Mouse (Mus musculus): ENCODE results near the gene Hcfc1. TPM values are rescaled to one million over a fixed set of nuclear protein-coding genes. Genes with fewer than 3 reads are reported as not detected.

The Hcfc1 gene
- polyA plus RNA-seq, 1 experiment from 2014 or later: 62.0 TPM

GRCm38 (mm10) chrX:73897959-73898358, 68.2 kb downstream of the Hcfc1 start:
- Histone ChIP-seq H3K4me3 (no peak overlapping the region), H3K4me2 (replicated peaks) (no peak overlapping the region), H3K4me1 (no peaks in the 10 kb centered on the region), H3K9ac (no peak overlapping the region), H3K36me3 (no peaks in the 10 kb centered on the region), H3K9me3 (no peaks in the 10 kb centered on the region), H3K27ac (no peak overlapping the region), H3K27me3 (no peaks in the 10 kb centered on the region)
- no peak for ATAC-seq (ENCODE audit: low FRiP score, low read depth)
- 68% methylated on average over 3 of the region's 3 CpGs for WGBS

DNA sequence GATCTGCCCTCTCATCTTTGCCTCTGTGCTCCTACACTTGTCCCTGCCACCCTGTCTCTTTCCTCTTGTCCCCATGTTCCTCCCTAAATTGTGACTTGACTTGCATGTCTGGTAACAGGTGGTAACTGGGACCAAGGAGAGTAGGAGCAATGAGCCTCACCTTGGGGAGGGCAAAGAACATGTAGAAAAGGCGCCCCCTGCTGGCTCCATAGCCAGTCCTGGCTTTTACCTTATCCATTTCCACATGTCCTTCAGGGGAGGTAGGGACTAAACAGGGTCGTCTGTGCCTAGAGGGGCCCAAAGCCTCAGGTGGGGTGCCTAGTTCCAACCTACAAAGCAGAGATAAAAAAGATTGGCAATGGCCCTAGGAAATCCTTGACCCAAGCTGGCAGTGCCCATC, 70.4 kb downstream of the Hcfc1 start, which contains the start of gene L1cam:
L1cam (minus strand) TSS at position 387 of the 400 bp plus-strand sequence.
- 15% methylated on average over 2 of the region's 2 CpGs for WGBS
- Histone ChIP-seq H3K4me2 (replicated peaks) (no peak within 1 kb of the TSS), H3K9me3 (no peaks in the 10 kb centered on the region), H3K9ac (no peak within 1 kb of the TSS), H3K4me3 (no peak within 1 kb of the TSS), H3K27ac (no peak within 1 kb of the TSS), H3K36me3 (no peaks in the 10 kb centered on the region), H3K27me3 (peaks cover 9% of the 10 kb centered on the region; the same call in 1 of the 2 replicates), H3K4me1 (no peaks in the 10 kb centered on the region)
- no peak for ATAC-seq (ENCODE audit: low FRiP score, low read depth)

- ATAC-seq (ENCODE audit: low FRiP score, low read depth): no peak
- Histone ChIP-seq H3K36me3 (no peaks in the 10 kb centered on the region), H3K4me2 (replicated peaks) (no peak overlapping the region), H3K9ac (no peak overlapping the region), H3K27me3 (peaks cover 9% of the 10 kb centered on the region; the same call in 1 of the 2 replicates), H3K4me1 (no peaks in the 10 kb centered on the region), H3K27ac (no peak overlapping the region), H3K9me3 (no peaks in the 10 kb centered on the region), H3K4me3 (no peak overlapping the region)
- 91% methylated on average over 13 of the region's 14 CpGs for WGBS
Measured at GRCm38 (mm10) chrX:73892833-73893232, 73.3 kb downstream of the Hcfc1 start.

Other genes starting within 250 kb of the Hcfc1 start
- gene Abcd1, start 249.8 kb downstream of the Hcfc1 start, polyA plus RNA-seq (2015; fragmentation: Nextera tagmentation; extraction: Ambion mirVana): 16.1 and 17.1 TPM in 2 replicates
- gene Plxnb3, start 209.3 kb downstream of the Hcfc1 start, polyA plus RNA-seq (2015; fragmentation: Nextera tagmentation; extraction: Ambion mirVana): 0.37 and 0.48 TPM in 2 replicates
- 23.8 and 25.7 TPM in 2 replicates for gene Srpk3, start 192.0 kb downstream of the Hcfc1 start, polyA plus RNA-seq (2015; fragmentation: Nextera tagmentation; extraction: Ambion mirVana)
- 200 and 206 TPM in 2 replicates for gene Idh3g, start 179.5 kb downstream of the Hcfc1 start, polyA plus RNA-seq (2015; fragmentation: Nextera tagmentation; extraction: Ambion mirVana)
- 182 TPM in 2 replicates for gene Ssr4, start 179.3 kb downstream of the Hcfc1 start, polyA plus RNA-seq (2015; fragmentation: Nextera tagmentation; extraction: Ambion mirVana)
- gene Pdzd4, start 141.4 kb downstream of the Hcfc1 start, polyA plus RNA-seq (2015; fragmentation: Nextera tagmentation; extraction: Ambion mirVana): 1.2 and 1.6 TPM in 2 replicates
- gene Avpr2, start 74.3 kb downstream of the Hcfc1 start, polyA plus RNA-seq (2015; fragmentation: Nextera tagmentation; extraction: Ambion mirVana): 0.05 and 0.13 TPM in 2 replicates
- 2.0 and 2.6 TPM in 2 replicates for gene L1cam, start 70.3 kb downstream of the Hcfc1 start, polyA plus RNA-seq (2015; fragmentation: Nextera tagmentation; extraction: Ambion mirVana)
- 3.0 and 3.9 TPM in 2 replicates for gene Arhgap4, start 44.5 kb downstream of the Hcfc1 start, polyA plus RNA-seq (2015; fragmentation: Nextera tagmentation; extraction: Ambion mirVana)
- gene Naa10, start 44.4 kb downstream of the Hcfc1 start, polyA plus RNA-seq (2015; fragmentation: Nextera tagmentation; extraction: Ambion mirVana): 138 and 139 TPM in 2 replicates
- 29.7 and 32.3 TPM in 2 replicates for gene Renbp, start 35.5 kb downstream of the Hcfc1 start, polyA plus RNA-seq (2015; fragmentation: Nextera tagmentation; extraction: Ambion mirVana)
- gene Irak1, start 57.6 kb upstream of the Hcfc1 start, polyA plus RNA-seq (2015; fragmentation: Nextera tagmentation; extraction: Ambion mirVana): 54.3 and 60.5 TPM in 2 replicates
- gene Opn1mw, start 161.1 kb upstream of the Hcfc1 start, polyA plus RNA-seq (2015; fragmentation: Nextera tagmentation; extraction: Ambion mirVana): not detected in 2 replicates
- gene Mecp2, start 169.0 kb upstream of the Hcfc1 start, polyA plus RNA-seq (2015; fragmentation: Nextera tagmentation; extraction: Ambion mirVana): 12.5 and 12.8 TPM in 2 replicates
- not detected in 2 replicates for gene Tex28, start 201.5 kb upstream of the Hcfc1 start, polyA plus RNA-seq (2015; fragmentation: Nextera tagmentation; extraction: Ambion mirVana)
- gene Tktl1, start 210.9 kb upstream of the Hcfc1 start, polyA plus RNA-seq (2015; fragmentation: Nextera tagmentation; extraction: Ambion mirVana): 0.05 TPM in 1 of 2 replicates, not detected in the other